Mouse (Mus musculus) thymus, postnatal 25 days (tissue): Measurements from ENCODE around the gene Csrnp2.
"Not testable (repeated sequence)": the region's sequence is repeated elsewhere in the genome, so short reads cannot be mapped to it uniquely, and the experiment has no call there.

ENCODE experiments used
- DNase-seq: peaks from one replicate; pipeline ENCODE4 v3.0.0; 2022

The Csrnp2 gene

GRCm38 (mm10) chr15:100495102-100495501, at the start of gene Csrnp2:
TSS of gene Csrnp2 (minus strand) at chr15:100495488.
- DNase-seq, result peak; percentile 90

DNA sequence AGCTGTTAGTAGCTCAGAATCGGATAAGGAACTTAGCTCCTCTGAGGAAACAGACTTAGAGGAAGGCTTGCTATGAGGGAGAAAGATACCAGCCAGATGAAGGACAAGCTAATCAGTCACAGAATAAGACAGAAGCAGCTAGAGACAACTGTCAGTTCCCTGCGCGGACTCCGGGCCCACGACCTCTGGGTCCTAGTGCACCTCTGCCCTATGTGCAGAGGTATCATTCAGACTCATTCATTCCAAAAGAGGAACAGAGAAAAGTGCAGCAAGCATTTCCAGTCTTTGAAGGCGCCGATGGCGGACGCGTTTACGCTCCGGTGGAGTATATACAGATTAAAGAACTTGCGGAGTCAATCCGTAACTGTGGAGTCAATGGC, 48.4 kb upstream of the Csrnp2 start:
- not testable (repeated sequence) for DNase-seq

DNA sequence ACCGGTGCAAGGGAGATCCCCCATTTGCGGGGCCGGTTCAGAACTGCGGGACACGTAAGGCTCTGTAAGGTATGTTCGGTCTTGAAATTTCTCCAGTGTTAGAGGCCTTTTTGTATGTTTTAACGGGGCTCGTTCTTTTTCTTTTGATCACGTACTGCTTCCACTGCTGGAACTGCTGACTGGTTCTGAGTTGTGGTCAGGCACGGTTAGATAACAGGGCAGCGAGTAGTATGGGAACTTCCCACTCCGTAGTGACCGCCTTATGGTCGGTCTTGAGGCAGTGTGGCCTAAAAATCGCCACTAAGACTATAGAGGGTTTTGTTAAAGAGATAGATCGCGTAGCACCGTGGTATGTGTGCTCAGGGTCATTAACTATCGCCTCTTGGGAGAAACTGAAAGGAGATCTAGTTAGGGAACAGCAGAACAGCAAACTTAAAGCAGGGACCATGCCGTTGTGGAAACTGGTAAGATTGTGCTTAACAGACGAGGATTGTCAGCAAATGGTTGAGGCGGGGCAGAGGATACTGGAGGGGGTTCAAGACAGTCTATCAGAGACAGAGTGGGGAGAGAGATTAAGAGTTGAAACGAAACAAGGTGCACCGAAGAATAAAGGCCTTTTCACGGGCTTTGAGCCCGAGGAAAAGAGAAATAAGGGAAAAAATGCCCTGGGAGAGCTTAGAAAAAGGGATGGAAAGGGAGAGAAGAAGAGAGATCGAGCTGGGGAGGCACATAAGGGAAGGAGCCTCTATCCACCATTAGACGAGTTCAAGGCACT, 47.8 kb upstream of the Csrnp2 start:
- DNase-seq, result not testable (repeated sequence)

DNA sequence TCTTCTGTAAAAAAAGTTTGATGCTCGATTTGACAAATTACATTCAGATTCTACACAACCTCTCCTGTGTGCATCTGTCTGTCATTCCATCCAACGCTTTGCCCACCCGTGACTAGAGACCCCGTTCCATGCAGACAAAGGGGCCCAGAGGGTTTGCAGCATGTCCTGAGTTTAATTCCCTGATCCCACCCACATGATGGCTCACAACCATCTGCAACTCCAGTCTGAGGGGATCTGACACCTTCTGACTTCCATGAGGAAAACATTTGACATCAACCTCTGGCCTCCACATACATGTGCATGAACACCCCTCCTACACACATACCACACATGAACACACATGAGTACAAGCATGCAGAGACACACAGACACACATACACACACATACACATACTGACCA, 46.1 kb upstream of the Csrnp2 start:
- DNase-seq, result no peak

- DNase-seq, result not testable (repeated sequence)
These were observed 45.7 kb upstream of the Csrnp2 start for GRCm38 (mm10) chr15:100541001-100541400.

DNA sequence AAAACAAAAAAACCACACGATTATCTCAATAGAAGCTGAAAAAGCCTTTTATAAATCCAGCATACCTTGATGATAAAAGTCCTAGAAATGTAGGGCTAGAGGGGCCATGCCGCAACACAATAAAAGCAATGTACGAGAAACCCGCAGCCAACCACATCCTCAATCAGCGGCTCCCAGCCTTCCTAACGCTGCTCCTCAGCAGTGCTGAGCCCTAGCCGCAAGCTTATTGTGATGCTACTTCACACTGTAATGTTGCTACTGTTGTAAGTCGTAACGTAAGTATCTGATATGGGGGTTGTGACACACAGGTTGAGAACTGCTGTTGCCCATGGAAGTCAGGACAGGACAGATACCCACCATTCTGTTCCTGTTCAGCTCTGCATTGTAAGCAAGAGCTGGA, 44.1 kb upstream of the Csrnp2 start:
- peak; percentile 8 for DNase-seq

DNA sequence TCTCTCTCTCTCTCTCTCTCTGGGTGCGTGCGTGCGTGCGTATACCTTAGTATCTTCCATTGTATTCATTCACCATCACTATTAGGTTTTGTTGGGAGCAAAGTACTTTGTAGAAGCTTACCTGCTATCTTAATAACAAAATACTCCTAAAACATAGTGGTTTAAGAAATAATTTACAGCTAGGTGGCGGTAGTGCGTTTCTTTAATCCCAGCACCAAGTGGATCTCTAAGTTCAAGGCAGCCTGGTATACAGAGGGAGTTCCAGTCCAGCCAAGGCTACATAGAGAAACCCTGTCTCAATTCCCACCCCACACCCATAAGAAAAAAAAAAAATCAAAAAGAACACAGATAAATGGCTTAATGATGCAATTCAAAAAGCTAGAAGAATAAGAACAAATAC, 42.6 kb upstream of the Csrnp2 start:
- DNase-seq, result peak; percentile 30

GRCm38 (mm10) chr15:100527900-100528299, 32.6 kb upstream of the Csrnp2 start:
- DNase-seq, result no peak

GRCm38 (mm10) chr15:100525405-100525804, 30.1 kb upstream of the Csrnp2 start:
- DNase-seq, result no peak

GRCm38 (mm10) chr15:100520306-100520705, 25.0 kb upstream of the Csrnp2 start:
- no peak for DNase-seq

- DNase-seq, result no peak
These were observed 19.8 kb upstream of the Csrnp2 start for GRCm38 (mm10) chr15:100515121-100515520.

DNA sequence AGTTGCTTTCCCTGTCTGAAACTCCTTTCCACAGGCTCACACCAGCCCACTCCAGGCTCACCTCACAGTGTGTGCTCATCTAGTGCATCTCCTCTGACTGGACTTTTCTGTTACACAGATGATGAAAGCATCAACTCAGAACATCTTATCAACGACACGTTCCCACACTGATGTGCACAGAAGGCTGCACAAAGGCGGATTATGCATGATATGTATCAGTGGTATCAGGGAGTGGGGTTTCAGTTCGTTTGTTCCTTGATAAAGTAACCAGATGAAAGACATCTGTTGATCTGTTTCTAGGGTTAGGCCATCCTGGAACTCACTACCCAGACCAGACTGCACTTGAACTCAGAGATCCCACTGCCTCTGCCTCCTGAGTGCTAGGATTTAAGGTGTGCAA, 18.1 kb upstream of the Csrnp2 start:
- no peak for DNase-seq

- DNase-seq, result no peak
These were observed 14.8 kb upstream of the Csrnp2 start for GRCm38 (mm10) chr15:100510072-100510471.

DNA sequence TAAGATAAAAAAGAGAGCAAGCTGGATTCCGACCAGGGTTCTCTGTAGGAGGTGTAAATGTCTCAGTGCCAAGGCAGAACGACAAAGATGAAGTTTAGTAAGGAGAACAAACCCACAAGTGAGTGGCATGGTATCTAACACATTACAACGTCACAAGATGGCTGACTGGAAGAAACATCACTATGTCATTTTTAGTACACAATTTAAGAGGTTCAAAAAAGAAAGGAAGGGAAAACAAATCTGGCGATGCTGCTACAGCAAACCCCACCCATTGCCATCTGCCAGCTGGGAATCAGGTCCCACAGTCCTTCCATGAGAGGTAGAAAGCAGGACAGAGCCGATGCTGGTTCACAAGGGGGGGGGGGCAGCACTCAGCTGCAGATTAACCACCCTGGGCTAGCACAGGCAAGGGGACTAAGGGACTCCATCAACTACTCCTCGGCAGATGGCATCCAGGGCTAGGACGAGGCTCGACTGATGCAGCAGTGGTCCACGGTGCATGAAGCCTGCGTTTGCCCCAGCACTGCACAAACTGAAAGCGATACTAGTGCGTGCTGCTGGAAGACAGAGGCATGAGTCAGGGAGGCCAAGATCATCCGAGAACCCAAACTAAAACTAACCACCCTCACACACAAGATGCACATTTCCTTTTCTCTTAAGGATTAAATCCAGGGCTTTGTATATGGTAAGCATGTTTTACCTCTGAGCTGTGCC, 13.3 kb upstream of the Csrnp2 start:
- no peak for DNase-seq

- DNase-seq, result not testable (repeated sequence)
These were observed 4.2 kb upstream of the Csrnp2 start for GRCm38 (mm10) chr15:100499506-100499905.

- no peak for DNase-seq
These were observed 641 bp downstream of the Csrnp2 start for GRCm38 (mm10) chr15:100494647-100495046.

GRCm38 (mm10) chr15:100491966-100492365, 3.3 kb downstream of the Csrnp2 start:
- no peak for DNase-seq

GRCm38 (mm10) chr15:100489263-100489662, 6.0 kb downstream of the Csrnp2 start:
- DNase-seq, result no peak

GRCm38 (mm10) chr15:100488297-100488696, 7.0 kb downstream of the Csrnp2 start:
- DNase-seq, result not testable (repeated sequence)

GRCm38 (mm10) chr15:100487050-100487449, 8.2 kb downstream of the Csrnp2 start:
- no peak for DNase-seq

DNA sequence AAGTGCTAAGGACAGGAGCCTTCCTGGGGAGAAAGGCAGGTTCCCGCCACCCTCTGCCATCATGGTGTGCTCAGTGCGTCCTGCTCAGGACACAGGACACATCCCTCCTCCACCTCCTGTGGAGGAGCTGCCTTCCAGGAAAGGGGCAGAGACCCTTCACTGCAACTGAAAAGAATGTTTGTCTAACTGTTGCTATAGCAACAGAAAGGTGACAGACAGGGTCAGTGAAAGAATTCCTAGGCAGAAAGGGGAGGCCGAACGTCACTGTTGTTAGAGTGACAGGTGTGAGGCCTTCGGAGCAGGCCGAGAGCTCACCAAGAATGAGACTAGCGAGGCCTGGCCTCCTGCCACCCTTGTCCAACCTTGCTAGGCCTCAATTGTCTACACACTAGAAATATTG, 8.8 kb downstream of the Csrnp2 start:
- DNase-seq, result no peak

- DNase-seq, result no peak
These were observed 9.7 kb downstream of the Csrnp2 start for GRCm38 (mm10) chr15:100485576-100485975.

- DNase-seq, result no peak
These were observed 16.4 kb downstream of the Csrnp2 start for GRCm38 (mm10) chr15:100478925-100479324.

- DNase-seq, result no peak
These were observed 16.9 kb downstream of the Csrnp2 start for GRCm38 (mm10) chr15:100478351-100478750.
